Mouse (Mus musculus): ENCODE results near the gene Gpr137b.
"Not testable (repeated sequence)": the region's sequence is repeated elsewhere in the genome, so short reads cannot be mapped to it uniquely, and the experiment has no call there.

The Gpr137b gene

GRCm38 (mm10) chr13:13366371-13366770, 27.4 kb downstream of the Gpr137b start:
- not testable (repeated sequence) for DNase-seq (ENCODE audit: low spot score in 2 of 2)

GRCm38 (mm10) chr13:13363536-13363935, 30.3 kb downstream of the Gpr137b start:
- not testable (repeated sequence) for DNase-seq (ENCODE audit: low spot score in 2 of 2)

DNA sequence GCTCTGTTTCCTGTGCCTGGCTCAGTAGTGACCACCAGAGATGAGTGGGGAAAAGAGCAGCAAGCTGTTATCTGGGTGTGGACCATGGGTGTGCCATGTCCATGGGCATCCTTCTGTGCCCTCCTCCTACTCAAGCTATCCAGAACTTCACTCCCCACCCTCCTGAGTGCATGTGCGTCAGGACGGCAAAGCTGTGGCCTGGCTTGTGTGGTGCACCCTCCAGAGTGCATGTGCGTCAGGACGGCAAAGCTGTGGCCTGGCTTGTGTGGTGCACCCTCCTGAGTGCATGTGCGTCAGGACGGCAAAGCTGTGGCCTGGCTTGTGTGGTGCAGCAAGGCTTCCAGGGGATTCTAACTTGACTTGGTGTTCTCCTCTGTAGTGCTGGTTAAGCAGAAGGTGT, 31.6 kb downstream of the Gpr137b start:
- not testable (repeated sequence) for DNase-seq (ENCODE audit: low spot score in 2 of 2)

DNA sequence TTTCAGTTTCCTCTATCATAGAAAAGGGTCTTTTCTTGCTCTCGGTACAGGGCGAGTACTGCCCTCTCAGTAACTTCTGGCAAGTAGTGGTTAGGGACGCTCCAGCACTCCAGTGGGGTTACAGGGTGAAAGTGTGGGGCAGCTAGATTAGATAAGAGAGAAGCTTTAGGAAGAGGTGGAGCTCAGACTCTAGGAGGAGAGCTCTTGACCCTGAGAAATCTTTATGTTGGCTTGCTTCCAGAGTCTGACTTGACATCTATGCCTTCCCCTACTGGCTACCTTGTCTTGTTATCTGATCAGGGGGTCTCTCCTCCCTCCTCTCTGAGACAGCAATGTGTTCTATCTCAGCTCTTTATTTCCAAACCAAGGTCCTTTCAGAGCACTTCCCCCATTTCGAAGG, 33.8 kb downstream of the Gpr137b start:
- not testable (repeated sequence) for DNase-seq (ENCODE audit: low spot score in 2 of 2)

- DNase-seq (ENCODE audit: low spot score in 2 of 2) = not testable (repeated sequence)
Measured at GRCm38 (mm10) chr13:13358602-13359001, 35.2 kb downstream of the Gpr137b start.

DNA sequence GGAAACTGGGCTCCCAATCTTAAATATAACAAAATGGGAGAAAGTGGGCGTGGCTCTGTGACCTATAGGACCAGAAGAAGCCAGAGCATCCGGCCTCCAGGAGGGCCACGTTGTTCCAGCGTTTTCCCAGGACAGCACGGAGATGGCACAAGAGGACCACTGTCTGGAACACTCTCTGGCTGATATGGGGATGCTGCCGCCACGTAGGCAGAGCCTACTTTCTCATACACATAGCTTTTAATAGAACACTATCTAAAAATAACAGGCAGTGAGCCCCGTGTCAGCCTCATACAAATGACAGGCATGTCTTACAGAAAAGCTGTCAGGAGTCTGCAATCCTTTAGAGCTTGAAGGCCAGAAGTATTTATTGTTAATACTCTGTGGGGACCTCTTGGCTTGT, 35.7 kb downstream of the Gpr137b start:
- not testable (repeated sequence) for DNase-seq (ENCODE audit: low spot score in 2 of 2)

GRCm38 (mm10) chr13:13352113-13352512, 41.7 kb downstream of the Gpr137b start:
- DNase-seq (ENCODE audit: low spot score in 2 of 2) = not testable (repeated sequence)

DNA sequence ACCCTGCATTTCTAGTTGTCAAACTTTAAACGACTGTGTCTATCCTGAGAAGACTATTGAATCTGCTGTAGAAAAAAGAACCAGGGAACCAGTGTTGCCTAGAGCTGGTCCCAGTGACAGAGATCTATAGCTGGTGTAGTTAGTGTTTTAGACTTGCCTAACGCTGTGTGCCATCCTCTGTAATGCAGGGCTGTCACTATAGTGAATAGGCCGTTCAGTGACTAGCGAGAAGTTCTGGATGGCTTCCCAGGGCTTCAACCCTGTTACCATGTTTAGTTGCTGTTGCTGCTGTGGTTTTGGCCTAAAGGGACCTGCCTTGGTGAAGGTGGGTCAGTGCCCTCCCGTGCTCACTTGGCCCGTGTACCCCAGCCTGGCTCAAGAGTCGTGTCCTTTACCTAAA, 43.1 kb downstream of the Gpr137b start:
- DNase-seq (ENCODE audit: low spot score in 2 of 2) = not testable (repeated sequence)

- DNase-seq (ENCODE audit: low spot score in 2 of 2) = peak in 1 of 2 experiments; percentile 43
Measured at GRCm38 (mm10) chr13:13349288-13349687, 44.5 kb downstream of the Gpr137b start.

- DNase-seq (ENCODE audit: low spot score in 2 of 2) = not testable (repeated sequence)
Measured at GRCm38 (mm10) chr13:13347634-13348412, 46.0 kb downstream of the Gpr137b start.

GRCm38 (mm10) chr13:13337361-13337760, 56.5 kb downstream of the Gpr137b start:
- DNase-seq (ENCODE audit: low spot score in 2 of 2) = not testable (repeated sequence)

- peak; percentile 35 to 63 for DNase-seq (ENCODE audit: low spot score in 2 of 2)
Measured at GRCm38 (mm10) chr13:13328876-13329275, 64.9 kb downstream of the Gpr137b start.

Data from natural killer cell, adult 2 months (primary cell).